Mouse (Mus musculus): ENCODE results near the gene Pitpna.
A peak's percentile ranks its signal among the peaks of the same experiment; 100 is the strongest.

Pitpna gene

DNA sequence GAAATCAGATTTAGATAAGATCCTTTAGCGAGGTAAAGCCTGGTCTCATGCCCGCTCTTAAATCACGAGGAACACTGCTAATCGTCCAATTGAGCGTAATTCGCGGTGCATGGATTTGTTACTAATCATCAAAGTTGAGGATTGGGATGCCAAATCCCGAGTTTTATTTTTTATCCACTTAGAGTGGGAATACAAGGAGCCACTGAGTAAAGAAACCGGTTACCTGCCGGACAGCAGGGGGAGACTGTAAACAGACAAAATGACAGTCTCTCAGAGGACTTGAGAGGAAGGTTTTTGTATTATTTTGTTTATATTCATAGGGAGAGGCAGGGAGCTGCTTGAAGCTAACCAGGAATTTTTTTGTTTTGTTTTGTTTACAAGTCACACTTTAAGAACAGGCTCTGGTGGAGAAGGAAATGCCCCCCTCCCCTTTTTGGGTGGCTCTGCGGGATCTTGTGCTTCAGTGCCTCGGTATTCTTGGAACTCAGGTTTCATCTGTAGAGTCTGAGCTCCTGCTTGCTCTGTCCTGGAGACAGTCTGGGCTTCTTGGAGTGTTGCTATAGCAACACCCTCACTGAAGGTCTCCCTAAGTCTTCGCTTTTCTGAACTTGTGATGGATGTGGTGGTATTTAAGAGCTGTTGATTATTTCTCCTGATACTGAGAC lies 43.8 kb downstream of the Pitpna start:
- DNase-seq (ENCODE audit: low spot score): peak; percentile 62

DNA sequence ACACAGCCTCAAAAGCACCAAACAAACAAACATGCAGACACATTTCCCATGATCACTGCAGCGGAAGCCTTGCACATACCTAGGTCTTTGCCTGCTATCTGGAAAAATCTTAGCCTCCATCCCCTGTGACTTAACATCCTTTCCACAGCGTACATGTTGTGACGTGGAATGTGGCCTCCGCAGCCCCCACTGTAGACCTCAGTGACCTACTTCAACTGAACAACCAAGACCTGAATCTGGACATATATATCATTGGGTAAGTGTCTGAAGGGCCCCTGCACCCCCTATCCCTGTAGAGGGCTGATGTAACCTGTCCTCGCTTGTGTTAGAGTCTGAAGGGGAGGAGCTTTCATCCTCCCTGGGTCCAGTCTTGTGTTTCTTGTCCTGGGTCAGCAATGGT lies 45.0 kb downstream of the Pitpna start:
- DNase-seq (ENCODE audit: low spot score): no peak

DNA sequence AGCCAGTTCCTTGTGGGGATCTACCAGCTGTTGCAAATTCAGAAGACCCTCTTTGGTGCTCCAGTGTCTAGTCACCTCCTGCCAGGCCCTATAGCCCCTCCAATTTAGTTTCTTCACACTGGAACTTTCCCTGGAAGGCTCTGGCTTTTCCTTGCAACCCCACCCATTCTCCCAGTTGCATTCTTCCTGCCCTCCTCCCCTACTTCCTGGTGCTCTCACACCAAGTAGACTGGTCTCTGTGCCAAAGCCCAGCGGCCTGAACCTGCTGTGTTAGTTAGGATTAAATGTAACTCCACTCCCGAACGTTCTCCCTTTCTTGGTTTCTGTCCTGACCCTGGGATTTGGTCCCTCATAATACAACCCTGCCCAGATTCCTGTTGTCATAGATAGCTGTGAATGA lies 46.9 kb downstream of the Pitpna start:
- DNase-seq (ENCODE audit: low spot score): no peak

GRCm38 (mm10) chr11:75635315-75635714 lies 47.4 kb downstream of the Pitpna start:
- peak; percentile 53 for DNase-seq (ENCODE audit: low spot score)

- no peak for DNase-seq (ENCODE audit: low spot score)
These were observed 55.4 kb downstream of the Pitpna start for GRCm38 (mm10) chr11:75643323-75643722.

- DNase-seq (ENCODE audit: low spot score): no peak
These were observed 56.8 kb downstream of the Pitpna start for GRCm38 (mm10) chr11:75644684-75645083.

- peak; percentile 89 for DNase-seq (ENCODE audit: low spot score)
These were observed 59.8 kb downstream of the Pitpna start for GRCm38 (mm10) chr11:75647681-75648211.

- DNase-seq (ENCODE audit: low spot score): no peak
These were observed 61.3 kb downstream of the Pitpna start for GRCm38 (mm10) chr11:75649155-75649561.

GRCm38 (mm10) chr11:75650311-75650710 lies 62.4 kb downstream of the Pitpna start, which contains the start of gene Myo1c:
TSS of gene Myo1c (plus strand) at chr11:75650504.
- peak; percentile 48 for DNase-seq (ENCODE audit: low spot score)

DNA sequence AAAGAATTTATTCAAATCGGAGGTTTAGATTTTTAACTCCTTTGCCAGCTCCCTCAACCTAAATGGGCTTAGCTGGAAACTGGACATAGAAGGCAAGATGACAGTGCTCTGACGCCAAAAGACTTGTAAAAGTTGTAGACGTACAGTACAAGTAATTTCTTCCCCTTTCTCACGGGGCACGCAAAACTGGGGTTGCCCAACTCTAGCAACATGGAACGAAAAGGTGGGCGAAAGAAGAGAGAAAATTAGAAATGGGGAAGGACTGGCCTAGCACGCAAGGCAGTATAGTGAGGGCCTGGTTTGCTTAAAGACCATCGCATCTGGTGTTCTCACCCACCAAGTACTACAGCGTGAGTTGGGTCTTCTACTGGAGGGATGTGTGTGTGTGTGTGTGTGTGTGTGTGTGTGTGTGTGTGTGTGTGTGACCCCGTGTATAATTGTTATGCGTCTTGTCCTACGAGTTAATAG lies 63.1 kb downstream of the Pitpna start:
- no peak for DNase-seq (ENCODE audit: low spot score)

GRCm38 (mm10) chr11:75651426-75652221 lies 63.7 kb downstream of the Pitpna start:
- DNase-seq (ENCODE audit: low spot score): peak; percentile 78

- no peak for DNase-seq (ENCODE audit: low spot score)
These were observed 64.5 kb downstream of the Pitpna start for GRCm38 (mm10) chr11:75652222-75652941.

DNA sequence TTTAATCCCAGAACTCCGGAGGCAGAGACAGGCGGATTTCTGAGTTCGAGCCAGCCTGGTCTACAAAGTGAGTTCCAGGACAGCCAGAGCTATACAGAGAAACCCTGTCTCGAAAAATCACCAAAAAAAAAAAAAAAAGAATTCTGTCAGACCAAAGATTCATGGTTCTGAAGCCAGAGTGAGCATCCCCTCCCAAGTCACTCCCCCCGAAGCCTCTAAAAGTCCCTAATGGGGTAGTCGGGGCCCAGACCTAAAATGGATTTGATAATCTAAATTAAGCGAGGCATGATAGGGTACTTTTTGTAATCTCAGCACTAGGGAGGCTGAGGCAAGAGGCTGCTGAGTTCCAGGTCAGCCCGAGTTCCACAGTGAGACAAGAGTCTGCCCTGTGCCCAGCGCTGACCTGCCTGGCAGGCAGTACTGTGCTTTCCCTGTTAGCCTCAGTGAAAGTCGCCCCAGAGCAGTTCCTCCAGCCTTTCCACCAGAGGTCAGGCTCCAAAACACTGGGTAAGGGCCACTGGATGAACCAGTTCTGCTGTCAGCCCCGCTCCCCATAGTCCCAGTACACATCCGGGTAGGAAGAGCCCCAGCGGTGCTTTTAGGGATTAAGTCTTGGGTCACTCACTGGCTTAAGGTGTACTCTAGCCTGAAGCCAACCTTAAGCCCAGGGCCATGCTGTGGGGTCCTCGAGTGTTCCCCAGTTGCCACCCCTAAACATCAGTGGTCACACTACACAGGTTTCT lies 65.2 kb downstream of the Pitpna start:
- peak; percentile 81 for DNase-seq (ENCODE audit: low spot score)

DNA sequence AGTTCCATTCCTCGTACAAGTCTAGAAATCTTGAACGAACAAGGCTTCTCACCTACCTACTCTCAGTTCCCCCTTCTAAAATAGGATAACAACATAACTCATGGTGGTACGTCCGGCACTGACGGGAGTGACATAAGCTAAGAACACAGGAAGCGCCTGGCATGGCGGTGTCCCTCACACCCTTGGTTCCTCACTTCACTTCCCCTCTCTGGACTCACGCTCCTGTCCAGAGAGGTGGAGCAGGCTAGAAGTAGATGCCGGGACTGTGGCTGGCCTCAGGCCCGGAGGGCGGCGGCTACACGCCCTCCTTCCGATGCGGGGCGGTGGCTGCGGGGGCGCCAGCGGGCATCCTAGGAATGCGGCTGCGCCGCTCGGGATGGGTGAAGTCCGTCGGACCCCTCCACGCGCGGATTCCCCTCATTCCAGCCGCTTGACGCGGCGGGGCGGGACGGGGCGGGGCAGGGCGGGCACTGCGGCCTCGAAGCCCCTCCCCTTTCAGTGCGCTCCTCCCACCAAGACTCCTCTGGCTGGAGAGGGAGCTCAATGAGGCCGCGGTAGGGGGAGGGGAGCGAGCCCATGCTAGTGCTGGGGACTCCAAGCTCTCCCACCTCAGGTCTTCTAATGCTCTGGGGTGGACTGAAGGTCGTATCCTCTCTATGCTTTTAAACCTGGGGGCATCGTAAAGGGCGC lies 66.0 kb downstream of the Pitpna start:
- DNase-seq (ENCODE audit: low spot score): peak; percentile 70

DNA sequence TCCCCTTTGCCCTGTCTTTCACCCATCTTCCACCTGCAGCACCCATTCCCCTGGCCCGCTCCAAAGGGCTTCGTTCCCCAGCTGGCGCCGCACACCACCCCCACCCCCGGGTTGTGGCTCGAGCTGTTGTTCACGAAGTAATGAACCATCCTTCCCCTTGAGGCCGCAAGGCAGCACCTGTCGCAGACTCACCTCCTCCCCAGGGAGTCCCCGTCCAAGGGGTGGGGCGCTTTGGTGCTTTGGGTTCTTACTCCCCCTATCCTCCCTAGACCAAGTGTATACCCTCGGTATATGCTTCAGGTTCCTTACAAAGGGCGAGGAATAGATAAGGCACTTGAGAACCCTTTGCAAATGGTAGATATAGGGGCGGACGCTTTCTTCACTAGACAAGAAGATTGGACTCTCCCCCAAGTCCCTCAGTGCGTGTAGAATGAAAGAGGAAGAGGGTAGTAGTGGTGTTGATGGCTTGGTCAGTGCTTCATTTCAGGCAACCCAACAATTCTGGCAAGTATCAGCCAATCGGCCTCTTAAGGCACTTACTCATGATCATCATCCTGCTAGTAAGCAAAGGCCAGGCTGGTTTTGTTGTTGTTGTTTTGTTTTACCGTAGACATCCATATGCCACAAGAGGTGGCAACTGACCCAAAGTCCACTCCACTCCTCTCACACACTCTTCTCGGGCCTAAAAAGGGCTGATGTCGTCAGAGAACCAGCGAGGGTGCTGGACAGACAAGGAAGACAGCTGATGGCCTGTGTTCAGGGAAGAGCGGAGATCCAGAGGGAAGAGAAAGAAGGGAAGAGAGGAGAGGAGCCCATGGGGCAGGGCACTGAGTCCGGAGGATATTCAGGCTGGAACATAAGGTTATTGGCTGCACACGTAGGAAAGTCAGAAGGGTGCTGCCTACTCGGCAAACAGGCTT lies 66.8 kb downstream of the Pitpna start:
- peak; percentile 41 for DNase-seq (ENCODE audit: low spot score)

- DNase-seq (ENCODE audit: low spot score): peak; percentile 84
These were observed 68.0 kb downstream of the Pitpna start for GRCm38 (mm10) chr11:75655621-75656545.

GRCm38 (mm10) chr11:75656621-75657590 lies 69.0 kb downstream of the Pitpna start:
- no peak for DNase-seq (ENCODE audit: low spot score)

GRCm38 (mm10) chr11:75657841-75658240 lies 69.9 kb downstream of the Pitpna start:
- DNase-seq (ENCODE audit: low spot score): no peak

All from adipocyte (in vitro differentiated cells).